ENCODE assay signal across 29 mouse cellular contexts in genomic region chr16:50023885-50024284, GRCm38 (mm10).
"Had no signal": no experiment of that assay in that cellular context is flagged by ENCODE, and none has a peak within 500 bp of the region (broad histone marks: within the 10 kb centered on the region; RNA-seq: fewer than 3 reads in every experiment).

No protein-coding gene starts in this region.

- H3K4me3 ChIP-seq: heart, embryonic 12.5 days; heart, embryonic 13.5 days; heart, embryonic 15.5 days; hindbrain, embryonic 10.5 days; hindbrain, embryonic 12.5 days; hindbrain, embryonic 13.5 days; hindbrain, embryonic 15.5 days; intestine, embryonic 15.5 days; kidney, embryonic 15.5 days; layer of hippocampus, adult 2 months; left cerebral cortex, adult 2 months had no signal

- H3K36me3 ChIP-seq: heart, embryonic 12.5 days; heart, embryonic 13.5 days; heart, embryonic 15.5 days; hindbrain, embryonic 10.5 days; hindbrain, embryonic 12.5 days; hindbrain, embryonic 13.5 days; hindbrain, embryonic 15.5 days; intestine, embryonic 15.5 days; kidney, embryonic 15.5 days had no signal

- H3K4me2 ChIP-seq: heart, embryonic 11.5 days; heart, embryonic 12.5 days; heart, embryonic 13.5 days; heart, embryonic 15.5 days; hindbrain, embryonic 12.5 days; hindbrain, embryonic 13.5 days; hindbrain, embryonic 14.5 days; hindbrain, embryonic 15.5 days; intestine, embryonic 15.5 days; kidney, embryonic 15.5 days had no signal

- H3K27me3 ChIP-seq: heart, embryonic 12.5 days; heart, embryonic 13.5 days; heart, embryonic 15.5 days; hindbrain, embryonic 12.5 days; hindbrain, embryonic 13.5 days; hindbrain, embryonic 15.5 days; intestine, embryonic 15.5 days; kidney, embryonic 15.5 days had no signal

- DNase-seq: heart, postnatal 10 days; heart, postnatal 14 days; heart, postnatal 36 days; heart, postnatal 4 days; kidney, adult 11 months; kidney, adult 18-20 months; kidney, adult 2 months; kidney, adult 8-10 months; kidney, adult 9 months; kidney, postnatal 10 days; kidney, postnatal 14 days; kidney, postnatal 25 days; kidney, postnatal 36 days; kidney, postnatal 4 days; layer of hippocampus, adult 9-11 months; layer of hippocampus, postnatal 36 days had no signal
